Mouse (Mus musculus) hindbrain, embryonic 13.5 days (tissue): Measurements from ENCODE around the gene Zfp148. TPM values are rescaled to one million over a fixed set of nuclear protein-coding genes. Genes with fewer than 3 reads are reported as not detected.
A peak's percentile ranks its signal among the peaks of the same experiment; 100 is the strongest.
"Not testable (repeated sequence)": the region's sequence is repeated elsewhere in the genome, so short reads cannot be mapped to it uniquely, and the experiment has no call there.

Source experiments
- ATAC-seq: fragments of 200-750 bp; cut with Nextera tagmentation; 2 replicates; pipeline ENCODE4 v1.8.0; 2017; ENCODE audit warnings: moderate TSS enrichment; ENCODE audit not compliant: low FRiP score
- H3K27ac ChIP-seq: fragments of 300-500 bp; sonication (generic); 2 replicates; pipeline ENCODE4 v1.5.1; 2015; ENCODE audit warnings: inconsistent platforms, mild to moderate bottlenecking, moderate library complexity
- H3K27me3 ChIP-seq: fragments of 300-500 bp; sonication (generic); 2 replicates; pipeline ENCODE4 v1.6.1; 2015; ENCODE audit warnings: mild to moderate bottlenecking, inconsistent platforms
- H3K36me3 ChIP-seq: fragments of 300-500 bp; sonication (generic); 2 replicates; pipeline ENCODE4 v1.6.1; 2015; ENCODE audit warnings: mild to moderate bottlenecking, inconsistent platforms
- H3K4me1 ChIP-seq: fragments of 300-500 bp; sonication (generic); replicated peaks from 2 replicates; pipeline ENCODE4 v1.6.1; 2015; ENCODE audit warnings: inconsistent platforms
- H3K4me2 ChIP-seq: fragments of 300-500 bp; sonication (generic); 2 replicates; pipeline ENCODE4 v1.6.1; 2015; ENCODE audit warnings: inconsistent platforms, mild to moderate bottlenecking, moderate library complexity
- H3K4me3 ChIP-seq: fragments of 300-500 bp; sonication (generic); 2 replicates; pipeline ENCODE4 v1.5.1; 2015; ENCODE audit warnings: mild to moderate bottlenecking, inconsistent platforms
- H3K9ac ChIP-seq: fragments of 300-500 bp; sonication (generic); 2 replicates; pipeline ENCODE4 v1.6.1; 2015; ENCODE audit warnings: mild to moderate bottlenecking, inconsistent platforms
- H3K9me3 ChIP-seq: fragments of 300-500 bp; sonication (generic); 2 replicates; pipeline ENCODE4 v1.6.1; 2016; ENCODE audit warnings: inconsistent platforms
- WGBS: fragments of 180-500 bp; shearing (Covaris S2); methylation state at CpG from one replicate; pipeline ENCODE4 v1.1.7; 2015; 5-methylcytosine and 5-hydroxymethylcytosine counted together
- polyA plus RNA-seq: library from polyadenylated mRNA; unstranded; fragments of >200 nt; fragmentation: Nextera tagmentation; extraction: Ambion mirVana; gene quantifications from 2 replicates; pipeline ENCODE4 v1.2.1, GENCODE M21; 2015

Zfp148 gene
- polyA plus RNA-seq, 1 experiment from 2014 or later = 52.3 TPM

GRCm38 (mm10) chr16:33383584-33383983 is 2.9 kb downstream of the Zfp148 start:
- Histone ChIP-seq H3K27ac (no peak overlapping the region), H3K36me3 (no peaks in the 10 kb centered on the region), H3K9ac (no peak overlapping the region), H3K27me3 (no peaks in the 10 kb centered on the region), H3K4me3 (no peak overlapping the region), H3K4me1 (peaks cover 32% of the 10 kb centered on the region), H3K9me3 (no peaks in the 10 kb centered on the region), H3K4me2 (no peak overlapping the region)
- 99% methylated on average over 3 of the region's 3 CpGs for WGBS
- ATAC-seq = no peak

GRCm38 (mm10) chr16:33384057-33384456 is 3.4 kb downstream of the Zfp148 start:
- H3K9me3 ChIP-seq, H3K4me2 ChIP-seq, H3K36me3 ChIP-seq, H3K27ac ChIP-seq, H3K4me3 ChIP-seq, H3K27me3 ChIP-seq, ATAC-seq, H3K9ac ChIP-seq: not testable (repeated sequence)
- H3K4me1 ChIP-seq = peaks cover 30% of the 10 kb centered on the region
- WGBS = 79% methylated on average over 2 of the region's 2 CpGs

- H3K27me3 ChIP-seq = no peaks in the 10 kb centered on the region
- no peak overlapping the region for H3K4me2 ChIP-seq
- no peak overlapping the region for H3K4me3 ChIP-seq
- peaks cover 19% of the 10 kb centered on the region for H3K4me1 ChIP-seq
- H3K9me3 ChIP-seq = no peaks in the 10 kb centered on the region
- H3K36me3 ChIP-seq = no peaks in the 10 kb centered on the region
- no peak overlapping the region for H3K9ac ChIP-seq
- H3K27ac ChIP-seq = 0 out of 2 replicates have a peak overlapping the region, but pooled peaks have one; percentile 0
- no peak for ATAC-seq
- WGBS = 89% methylated on average over 2 of the region's 2 CpGs
Measured at GRCm38 (mm10) chr16:33387013-33387412, 6.4 kb downstream of the Zfp148 start.

GRCm38 (mm10) chr16:33387420-33387819 is 6.8 kb downstream of the Zfp148 start:
- 95% methylated on average over 2 of the region's 2 CpGs for WGBS
- H3K27ac ChIP-seq = 0 out of 2 replicates have a peak overlapping the region, but pooled peaks have one; percentile 0
- H3K27me3 ChIP-seq = no peaks in the 10 kb centered on the region
- H3K36me3 ChIP-seq = no peaks in the 10 kb centered on the region
- no peak for ATAC-seq
- H3K4me1 ChIP-seq = peaks cover 15% of the 10 kb centered on the region
- H3K9ac ChIP-seq = no peak overlapping the region
- no peak overlapping the region for H3K4me2 ChIP-seq
- no peak overlapping the region for H3K4me3 ChIP-seq
- no peaks in the 10 kb centered on the region for H3K9me3 ChIP-seq

- Histone ChIP-seq H3K4me2 (peak overlapping the region; percentile 83), H3K4me1 (peaks cover 28% of the 10 kb centered on the region), H3K9me3 (no peaks in the 10 kb centered on the region), H3K27me3 (no peaks in the 10 kb centered on the region), H3K4me3 (peak overlapping the region; percentile 44), H3K9ac (peak overlapping the region; percentile 73), H3K27ac (peak overlapping the region; percentile 32; the same call in 1 of the 2 replicates), H3K36me3 (no peaks in the 10 kb centered on the region)
- ATAC-seq = peak; percentile 74
- 1% methylated on average over 28 of the region's 28 CpGs for WGBS
Measured at GRCm38 (mm10) chr16:33399913-33400782, 19.5 kb downstream of the Zfp148 start.

- no peak overlapping the region for H3K9ac ChIP-seq
- peaks cover 28% of the 10 kb centered on the region for H3K4me1 ChIP-seq
- ATAC-seq = no peak
- no peak overlapping the region for H3K4me3 ChIP-seq
- H3K36me3 ChIP-seq = no peaks in the 10 kb centered on the region
- WGBS = 70% methylated on average over 4 of the region's 4 CpGs
- no peaks in the 10 kb centered on the region for H3K27me3 ChIP-seq
- H3K9me3 ChIP-seq = no peaks in the 10 kb centered on the region
- H3K4me2 ChIP-seq = no peak overlapping the region
- no peak overlapping the region for H3K27ac ChIP-seq
Measured at GRCm38 (mm10) chr16:33400943-33401342, 20.3 kb downstream of the Zfp148 start.

- Histone ChIP-seq H3K4me1 (peaks cover 28% of the 10 kb centered on the region), H3K27ac (no peak overlapping the region), H3K4me2 (no peak overlapping the region), H3K4me3 (no peak overlapping the region), H3K27me3 (no peaks in the 10 kb centered on the region), H3K9ac (no peak overlapping the region), H3K36me3 (no peaks in the 10 kb centered on the region), H3K9me3 (no peaks in the 10 kb centered on the region)
- WGBS = 86% methylated on average over 2 of the region's 2 CpGs
- ATAC-seq = no peak
Measured at GRCm38 (mm10) chr16:33403258-33403657, 22.6 kb downstream of the Zfp148 start.

- 81% methylated on average over 3 of the region's 3 CpGs for WGBS
- H3K4me3 ChIP-seq = no peak overlapping the region
- ATAC-seq = no peak
- no peak overlapping the region for H3K9ac ChIP-seq
- H3K27me3 ChIP-seq = no peaks in the 10 kb centered on the region
- no peaks in the 10 kb centered on the region for H3K9me3 ChIP-seq
- H3K27ac ChIP-seq = no peak overlapping the region
- peaks cover 28% of the 10 kb centered on the region for H3K4me1 ChIP-seq
- no peak overlapping the region for H3K4me2 ChIP-seq
- H3K36me3 ChIP-seq = no peaks in the 10 kb centered on the region
Measured at GRCm38 (mm10) chr16:33404055-33404454, 23.4 kb downstream of the Zfp148 start.

GRCm38 (mm10) chr16:33405487-33405886 is 24.9 kb downstream of the Zfp148 start:
- Histone ChIP-seq H3K27ac (no peak overlapping the region), H3K27me3 (no peaks in the 10 kb centered on the region), H3K4me1 (peaks cover 23% of the 10 kb centered on the region), H3K9me3 (no peaks in the 10 kb centered on the region), H3K9ac (no peak overlapping the region), H3K4me3 (no peak overlapping the region), H3K4me2 (no peak overlapping the region), H3K36me3 (no peaks in the 10 kb centered on the region)
- ATAC-seq = no peak
- WGBS = 80% methylated on average over 4 of the region's 4 CpGs

GRCm38 (mm10) chr16:33410151-33410550 is 29.5 kb downstream of the Zfp148 start:
- H3K36me3 ChIP-seq = no peaks in the 10 kb centered on the region

GRCm38 (mm10) chr16:33410605-33411004 is 30.0 kb downstream of the Zfp148 start:
- no peaks in the 10 kb centered on the region for H3K36me3 ChIP-seq

More at GRCm38 (mm10) chr16:33410151-33410550, 29.5 kb downstream of the Zfp148 start:
- H3K9ac ChIP-seq = no peak overlapping the region
- 85% methylated on average over 2 of the region's 2 CpGs for WGBS
- no peak overlapping the region for H3K4me2 ChIP-seq
- peaks cover 22% of the 10 kb centered on the region for H3K4me1 ChIP-seq
- no peak overlapping the region for H3K27ac ChIP-seq
- no peak for ATAC-seq
- H3K27me3 ChIP-seq = no peaks in the 10 kb centered on the region
- H3K4me3 ChIP-seq = no peak overlapping the region
- no peaks in the 10 kb centered on the region for H3K9me3 ChIP-seq

GRCm38 (mm10) chr16:33414191-33414590 is 33.6 kb downstream of the Zfp148 start:
- H3K9ac ChIP-seq = no peak overlapping the region
- H3K4me3 ChIP-seq = no peak overlapping the region
- H3K27ac ChIP-seq = no peak overlapping the region
- WGBS = 88% methylated on average over 5 of the region's 5 CpGs
- ATAC-seq = no peak
- H3K4me2 ChIP-seq = no peak overlapping the region
- peaks cover 29% of the 10 kb centered on the region for H3K4me1 ChIP-seq
- H3K36me3 ChIP-seq = no peaks in the 10 kb centered on the region
- no peaks in the 10 kb centered on the region for H3K27me3 ChIP-seq
- H3K9me3 ChIP-seq = no peaks in the 10 kb centered on the region

More at GRCm38 (mm10) chr16:33410605-33411004, 30.0 kb downstream of the Zfp148 start:
- H3K9me3 ChIP-seq = no peaks in the 10 kb centered on the region
- ATAC-seq = no peak
- 88% methylated on average over 1 of the region's 1 CpGs for WGBS
- H3K4me2 ChIP-seq = no peak overlapping the region
- H3K27me3 ChIP-seq = no peaks in the 10 kb centered on the region
- H3K4me1 ChIP-seq = peaks cover 22% of the 10 kb centered on the region
- H3K9ac ChIP-seq = no peak overlapping the region
- H3K4me3 ChIP-seq = no peak overlapping the region
- H3K27ac ChIP-seq = no peak overlapping the region

- H3K4me3 ChIP-seq = no peak overlapping the region
- no peaks in the 10 kb centered on the region for H3K36me3 ChIP-seq
- H3K27ac ChIP-seq = no peak overlapping the region
- H3K27me3 ChIP-seq = no peaks in the 10 kb centered on the region
- peaks cover 22% of the 10 kb centered on the region for H3K4me1 ChIP-seq
- no peak for ATAC-seq
- 86% methylated on average over 5 of the region's 5 CpGs for WGBS
- no peak overlapping the region for H3K9ac ChIP-seq
- H3K4me2 ChIP-seq = no peak overlapping the region
- H3K9me3 ChIP-seq = no peaks in the 10 kb centered on the region
Measured at GRCm38 (mm10) chr16:33415607-33416006, 35.0 kb downstream of the Zfp148 start.
